Mouse (Mus musculus): ENCODE results near the gene Olfr514.
"Not testable (repeated sequence)": the region's sequence is repeated elsewhere in the genome, so short reads cannot be mapped to it uniquely, and the experiment has no call there.

Olfr514 gene

GRCm38 (mm10) chr7:108825897-108826296, at the start of gene Olfr514:
TSS of gene Olfr514 (minus strand) at chr7:108825997.
- DNase-seq (ENCODE audit: low spot score in 2 of 2), result no peak

DNA sequence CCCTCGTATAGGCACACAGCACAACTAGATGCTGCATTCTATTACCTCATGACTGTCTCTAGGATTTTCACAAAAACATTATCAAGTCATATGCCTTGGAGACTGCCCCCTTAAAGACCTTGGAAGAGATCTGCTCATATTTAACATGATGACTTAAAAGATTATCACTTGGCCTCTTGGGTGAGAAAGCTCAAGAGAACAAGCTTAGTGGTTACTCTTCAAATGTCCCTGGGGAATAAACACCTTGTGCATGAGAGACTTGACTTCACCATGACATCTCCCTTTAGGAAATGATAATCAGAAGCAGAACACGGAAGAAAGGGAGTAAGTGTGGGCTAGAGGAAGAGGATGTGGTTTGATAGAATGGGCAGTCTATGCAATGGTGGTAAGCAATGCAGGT, 46.5 kb upstream of the Olfr514 start, which contains the start of gene Olfr517:
TSS of gene Olfr517 (minus strand) at position 101 of the 400 bp plus-strand sequence.
- no peak for DNase-seq (ENCODE audit: low spot score in 2 of 2)

- DNase-seq (ENCODE audit: low spot score in 2 of 2), result no peak
Measured at GRCm38 (mm10) chr7:108850429-108850828, 24.6 kb upstream of the Olfr514 start, which contains the start of gene Olfr516. TSS of gene Olfr516 (minus strand) at chr7:108850529.

DNA sequence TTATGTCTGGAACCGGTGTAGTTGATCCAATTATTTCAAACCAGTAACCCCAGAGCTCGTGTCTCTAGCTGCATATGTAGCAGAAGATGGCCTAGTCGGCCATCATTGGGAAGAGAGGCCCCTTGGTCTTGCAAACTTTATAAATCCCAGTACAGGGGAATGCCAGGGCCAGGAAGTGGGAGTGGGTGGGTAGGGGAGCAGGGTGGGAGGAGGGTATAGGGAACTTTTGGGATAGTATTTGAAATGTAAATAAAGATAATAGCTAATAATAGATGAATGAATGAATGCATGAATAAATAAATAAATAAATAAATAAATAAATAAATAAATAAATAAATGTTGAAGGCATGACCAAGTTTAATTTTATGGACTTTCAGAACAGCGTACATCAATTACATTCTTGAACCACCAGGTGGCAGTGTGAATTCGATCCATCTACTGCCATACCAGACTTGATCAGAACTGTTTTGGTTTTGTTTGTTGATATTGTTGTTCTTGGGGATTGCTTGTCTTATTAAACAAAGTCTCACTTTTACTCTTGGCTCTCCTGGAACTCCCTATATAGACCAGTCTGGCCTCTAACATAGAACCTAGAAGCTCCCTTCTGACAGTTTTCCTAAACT, 11.1 kb downstream of the Olfr514 start:
- DNase-seq (ENCODE audit: low spot score in 2 of 2), result not testable (repeated sequence)

DNA sequence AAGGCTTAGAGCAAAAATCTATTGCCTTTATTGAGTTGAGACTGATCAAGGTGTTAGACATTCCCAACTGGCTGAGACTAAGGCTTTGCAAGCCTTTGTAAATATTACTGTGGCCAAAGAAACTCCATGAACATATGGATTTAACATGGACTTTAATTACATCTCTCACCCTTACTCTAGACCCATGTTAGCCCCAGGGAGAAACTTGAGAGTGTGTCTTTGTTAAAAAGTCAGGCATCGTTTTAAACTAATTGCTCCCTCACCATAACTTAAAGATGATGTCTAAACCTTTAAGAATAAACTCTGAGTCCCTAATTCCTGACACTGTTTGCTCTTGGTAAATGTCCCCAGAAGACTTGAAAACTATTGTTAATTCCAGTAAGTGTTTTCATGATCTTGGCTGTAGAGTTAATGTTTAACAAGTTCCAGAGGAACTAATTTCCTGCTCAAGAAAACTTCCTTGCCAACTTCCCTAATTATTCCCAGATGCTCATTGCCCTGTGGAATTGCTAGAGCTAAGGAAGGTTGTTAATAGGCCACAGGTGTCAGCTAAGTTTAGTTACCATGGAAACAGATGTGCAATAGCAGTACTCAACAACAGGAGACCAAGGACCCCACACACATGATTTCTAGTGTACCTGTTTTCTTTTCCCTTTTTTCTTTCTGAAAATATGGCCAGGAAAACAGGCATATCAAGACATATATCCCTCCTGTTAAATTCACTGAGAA, 28.4 kb downstream of the Olfr514 start:
- DNase-seq (ENCODE audit: low spot score in 2 of 2), result no peak
